Mouse (Mus musculus): Measurements from ENCODE around the gene Kcnk13. TPM values are rescaled to one million over a fixed set of nuclear protein-coding genes. Genes with fewer than 3 reads are reported as not detected.

Gene Kcnk13
- polyA plus RNA-seq, 1 experiment from 2014 or later = 0.15 TPM

GRCm38 (mm10) chr12:100042116-100042515 is 77.8 kb downstream of the Kcnk13 start:
- H3K4me2 ChIP-seq (replicated peaks; ENCODE audit: low read depth, low read length) = no peak overlapping the region
- 64% methylated on average over 8 of the region's 8 CpGs for WGBS
- H3K36me3 ChIP-seq (ENCODE audit: control insufficient read depth, insufficient read depth, low read length) = no peaks in the 10 kb centered on the region
- no peaks in the 10 kb centered on the region for H3K4me1 ChIP-seq (ENCODE audit: control insufficient read depth, insufficient read depth, low read length)
- H3K27me3 ChIP-seq (ENCODE audit: control insufficient read depth, insufficient read depth, low read length) = no peaks in the 10 kb centered on the region
- H3K27ac ChIP-seq (ENCODE audit: low read depth, low read length) = no peak overlapping the region
- no peak for ATAC-seq (ENCODE audit: low FRiP score, low TSS enrichment)
- no peak overlapping the region for H3K4me3 ChIP-seq (ENCODE audit: low read length)
- no peak overlapping the region for H3K9ac ChIP-seq (ENCODE audit: low read depth, low read length)
- no peaks in the 10 kb centered on the region for H3K9me3 ChIP-seq (ENCODE audit: control insufficient read depth, low read length)

GRCm38 (mm10) chr12:100044704-100045103 is 80.4 kb downstream of the Kcnk13 start:
- Histone ChIP-seq H3K36me3 (ENCODE audit: control insufficient read depth, insufficient read depth, low read length) (no peaks in the 10 kb centered on the region), H3K4me3 (ENCODE audit: low read length) (no peak overlapping the region), H3K4me2 (replicated peaks; ENCODE audit: low read depth, low read length) (no peak overlapping the region), H3K27me3 (ENCODE audit: control insufficient read depth, insufficient read depth, low read length) (no peaks in the 10 kb centered on the region), H3K9me3 (ENCODE audit: control insufficient read depth, low read length) (no peaks in the 10 kb centered on the region), H3K4me1 (ENCODE audit: control insufficient read depth, insufficient read depth, low read length) (no peaks in the 10 kb centered on the region), H3K9ac (ENCODE audit: low read depth, low read length) (no peak overlapping the region), H3K27ac (ENCODE audit: low read depth, low read length) (no peak overlapping the region)
- ATAC-seq (ENCODE audit: low FRiP score, low TSS enrichment) = no peak
- 69% methylated on average over 4 of the region's 4 CpGs for WGBS

GRCm38 (mm10) chr12:100050552-100050951 is 86.3 kb downstream of the Kcnk13 start:
- H3K36me3 ChIP-seq (ENCODE audit: control insufficient read depth, insufficient read depth, low read length) = no peaks in the 10 kb centered on the region
- 55% methylated on average over 7 of the region's 7 CpGs for WGBS
- H3K27ac ChIP-seq (ENCODE audit: low read depth, low read length) = no peak overlapping the region
- no peak for ATAC-seq (ENCODE audit: low FRiP score, low TSS enrichment)
- no peak overlapping the region for H3K4me3 ChIP-seq (ENCODE audit: low read length)
- H3K4me1 ChIP-seq (ENCODE audit: control insufficient read depth, insufficient read depth, low read length) = no peaks in the 10 kb centered on the region
- H3K9me3 ChIP-seq (ENCODE audit: control insufficient read depth, low read length) = no peaks in the 10 kb centered on the region
- no peak overlapping the region for H3K4me2 ChIP-seq (replicated peaks; ENCODE audit: low read depth, low read length)
- no peaks in the 10 kb centered on the region for H3K27me3 ChIP-seq (ENCODE audit: control insufficient read depth, insufficient read depth, low read length)
- no peak overlapping the region for H3K9ac ChIP-seq (ENCODE audit: low read depth, low read length)

GRCm38 (mm10) chr12:100053617-100054016 is 89.3 kb downstream of the Kcnk13 start:
- H3K4me3 ChIP-seq (ENCODE audit: low read length) = no peak overlapping the region
- WGBS = 83% methylated on average over 5 of the region's 5 CpGs
- H3K27me3 ChIP-seq (ENCODE audit: control insufficient read depth, insufficient read depth, low read length) = no peaks in the 10 kb centered on the region
- no peak overlapping the region for H3K9ac ChIP-seq (ENCODE audit: low read depth, low read length)
- H3K4me2 ChIP-seq (replicated peaks; ENCODE audit: low read depth, low read length) = no peak overlapping the region
- no peaks in the 10 kb centered on the region for H3K36me3 ChIP-seq (ENCODE audit: control insufficient read depth, insufficient read depth, low read length)
- H3K9me3 ChIP-seq (ENCODE audit: control insufficient read depth, low read length) = no peaks in the 10 kb centered on the region
- ATAC-seq (ENCODE audit: low FRiP score, low TSS enrichment) = no peak
- H3K4me1 ChIP-seq (ENCODE audit: control insufficient read depth, insufficient read depth, low read length) = no peaks in the 10 kb centered on the region
- no peak overlapping the region for H3K27ac ChIP-seq (ENCODE audit: low read depth, low read length)

- H3K27ac ChIP-seq (ENCODE audit: low read depth, low read length) = no peak overlapping the region
- H3K9ac ChIP-seq (ENCODE audit: low read depth, low read length) = no peak overlapping the region
- H3K9me3 ChIP-seq (ENCODE audit: control insufficient read depth, low read length) = no peaks in the 10 kb centered on the region
- no peak overlapping the region for H3K4me2 ChIP-seq (replicated peaks; ENCODE audit: low read depth, low read length)
- H3K4me1 ChIP-seq (ENCODE audit: control insufficient read depth, insufficient read depth, low read length) = no peaks in the 10 kb centered on the region
- 87% methylated on average over 10 of the region's 10 CpGs for WGBS
- ATAC-seq (ENCODE audit: low FRiP score, low TSS enrichment) = no peak; the same call in 1 of the 2 replicates
- no peaks in the 10 kb centered on the region for H3K27me3 ChIP-seq (ENCODE audit: control insufficient read depth, insufficient read depth, low read length)
- H3K36me3 ChIP-seq (ENCODE audit: control insufficient read depth, insufficient read depth, low read length) = no peaks in the 10 kb centered on the region
- H3K4me3 ChIP-seq (ENCODE audit: low read length) = no peak overlapping the region
These were observed 96.8 kb downstream of the Kcnk13 start for GRCm38 (mm10) chr12:100061071-100061470.

GRCm38 (mm10) chr12:100061826-100062225 is 97.5 kb downstream of the Kcnk13 start:
- H3K9ac ChIP-seq (ENCODE audit: low read depth, low read length) = no peak overlapping the region
- no peaks in the 10 kb centered on the region for H3K27me3 ChIP-seq (ENCODE audit: control insufficient read depth, insufficient read depth, low read length)
- H3K4me3 ChIP-seq (ENCODE audit: low read length) = no peak overlapping the region
- H3K36me3 ChIP-seq (ENCODE audit: control insufficient read depth, insufficient read depth, low read length) = no peaks in the 10 kb centered on the region
- no peak overlapping the region for H3K27ac ChIP-seq (ENCODE audit: low read depth, low read length)
- H3K4me1 ChIP-seq (ENCODE audit: control insufficient read depth, insufficient read depth, low read length) = no peaks in the 10 kb centered on the region
- no peak overlapping the region for H3K4me2 ChIP-seq (replicated peaks; ENCODE audit: low read depth, low read length)
- no peak for ATAC-seq (ENCODE audit: low FRiP score, low TSS enrichment)
- H3K9me3 ChIP-seq (ENCODE audit: control insufficient read depth, low read length) = no peaks in the 10 kb centered on the region

GRCm38 (mm10) chr12:100062584-100062983 is 98.3 kb downstream of the Kcnk13 start:
- no peak overlapping the region for H3K4me2 ChIP-seq (replicated peaks; ENCODE audit: low read depth, low read length)
- H3K9ac ChIP-seq (ENCODE audit: low read depth, low read length) = no peak overlapping the region
- ATAC-seq (ENCODE audit: low FRiP score, low TSS enrichment) = no peak

GRCm38 (mm10) chr12:100065109-100065508 is 100.8 kb downstream of the Kcnk13 start:
- Histone ChIP-seq H3K9me3 (ENCODE audit: control insufficient read depth, low read length) (no peaks in the 10 kb centered on the region), H3K4me3 (ENCODE audit: low read length) (no peak overlapping the region), H3K9ac (ENCODE audit: low read depth, low read length) (no peak overlapping the region), H3K27me3 (ENCODE audit: control insufficient read depth, insufficient read depth, low read length) (no peaks in the 10 kb centered on the region), H3K4me2 (replicated peaks; ENCODE audit: low read depth, low read length) (no peak overlapping the region), H3K27ac (ENCODE audit: low read depth, low read length) (no peak overlapping the region), H3K4me1 (ENCODE audit: control insufficient read depth, insufficient read depth, low read length) (no peaks in the 10 kb centered on the region), H3K36me3 (ENCODE audit: control insufficient read depth, insufficient read depth, low read length) (no peaks in the 10 kb centered on the region)
- whole genome bisulfite sequencing = 86% methylated on average over 3 of the region's 3 CpGs
- no peak for ATAC-seq (ENCODE audit: low FRiP score, low TSS enrichment)

More at GRCm38 (mm10) chr12:100062584-100062983, 98.3 kb downstream of the Kcnk13 start:
- Histone ChIP-seq H3K27me3 (ENCODE audit: control insufficient read depth, insufficient read depth, low read length) (no peaks in the 10 kb centered on the region), H3K4me3 (ENCODE audit: low read length) (no peak overlapping the region), H3K9me3 (ENCODE audit: control insufficient read depth, low read length) (no peaks in the 10 kb centered on the region), H3K27ac (ENCODE audit: low read depth, low read length) (no peak overlapping the region), H3K4me1 (ENCODE audit: control insufficient read depth, insufficient read depth, low read length) (no peaks in the 10 kb centered on the region), H3K36me3 (ENCODE audit: control insufficient read depth, insufficient read depth, low read length) (no peaks in the 10 kb centered on the region)
- WGBS = 75% methylated on average over 3 of the region's 3 CpGs

GRCm38 (mm10) chr12:100067477-100067876 is 103.2 kb downstream of the Kcnk13 start:
- Histone ChIP-seq H3K9ac (ENCODE audit: low read depth, low read length) (no peak overlapping the region), H3K4me1 (ENCODE audit: control insufficient read depth, insufficient read depth, low read length) (no peaks in the 10 kb centered on the region), H3K27me3 (ENCODE audit: control insufficient read depth, insufficient read depth, low read length) (no peaks in the 10 kb centered on the region), H3K27ac (ENCODE audit: low read depth, low read length) (no peak overlapping the region), H3K36me3 (ENCODE audit: control insufficient read depth, insufficient read depth, low read length) (no peaks in the 10 kb centered on the region), H3K9me3 (ENCODE audit: control insufficient read depth, low read length) (no peaks in the 10 kb centered on the region), H3K4me2 (replicated peaks; ENCODE audit: low read depth, low read length) (no peak overlapping the region), H3K4me3 (ENCODE audit: low read length) (no peak overlapping the region)
- 87% methylated on average over 5 of the region's 5 CpGs for WGBS
- no peak for ATAC-seq (ENCODE audit: low FRiP score, low TSS enrichment)
